Mouse (Mus musculus) liver, embryonic 14.5 days (tissue): ENCODE results near the gene Nav2.

Source experiments
- CTCF ChIP-seq: IDR thresholded peaks from 2 replicates; pipeline ENCODE4 v1.5.1; 2016; ENCODE audit warnings: antibody characterized with exemption, low read depth, control low read depth
- EP300 ChIP-seq: IDR thresholded peaks from 2 replicates; pipeline ENCODE4 v1.6.1; 2016; ENCODE audit warnings: antibody characterized with exemption, low read depth

DNA sequence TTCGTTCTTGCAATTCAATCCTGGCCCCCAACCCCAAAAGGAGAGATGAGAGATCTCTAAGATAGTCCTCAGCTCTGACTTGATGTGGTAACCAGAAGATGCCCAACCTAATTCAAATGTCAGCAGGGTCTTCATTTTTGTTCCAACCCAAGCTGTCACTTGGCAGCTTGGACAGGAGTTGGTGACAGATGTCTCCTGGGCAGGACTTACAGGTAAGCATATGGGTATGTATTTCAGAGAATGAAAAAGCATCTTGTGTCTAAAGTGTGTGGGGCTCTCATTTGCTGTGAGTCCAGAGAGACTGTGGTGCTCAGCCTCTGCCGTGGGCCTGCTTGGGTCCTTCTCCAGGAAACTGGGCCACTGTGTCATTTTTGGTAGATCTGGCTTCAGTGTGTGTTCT lies 23.6 kb downstream of the Nav2 start:
- TF ChIP-seq CTCF (no peak), EP300 (no peak)
